Mouse (Mus musculus): ENCODE data around the gene Coro6.

- no peak for TF ChIP-seq ZC3H11A (IDR thresholded peaks at IDR 0.05; ENCODE audit: borderline replicate concordance, low read depth, low read length)
- no peak for TF ChIP-seq MAFK (IDR thresholded peaks at IDR 0.05; ENCODE audit: insufficient read depth, low read depth, low read length)
- TF ChIP-seq HCFC1 (IDR thresholded peaks at IDR 0.05; ENCODE audit: borderline replicate concordance, insufficient read depth, low read length), result no peak
- TF ChIP-seq ZNF384 (IDR thresholded peaks at IDR 0.05; ENCODE audit: low read depth, low read length), result no peak
- TF ChIP-seq CHD2 (IDR thresholded peaks at IDR 0.05; ENCODE audit: low read depth, low read length), result no peak
These were observed 21.5 kb downstream of the Coro6 start for GRCm38 (mm10) chr11:77483510-77484255.

Measured in ES-E14 (cell line).